Mouse (Mus musculus): ENCODE results near the gene Ankrd55. TPM values are rescaled to one million over a fixed set of nuclear protein-coding genes. Genes with fewer than 3 reads are reported as not detected.

Ankrd55 gene
- 9.9 and 10.0 TPM in 2 replicates for polyA plus RNA-seq (2012; rRNA removed)

GRCm38 (mm10) chr13:112288225-112289178 is at the start of gene Ankrd55:
Ankrd55 (plus strand) TSS chr13:112288451.
- no peaks in the 10 kb centered on the region for H3K27me3 ChIP-seq (ENCODE audit: control insufficient read depth, insufficient read depth, low read length)
- H3K27ac ChIP-seq (ENCODE audit: control insufficient read depth, insufficient read depth, low read depth, low read length) = no peak within 1 kb of the TSS
- TF ChIP-seq CTCF (IDR thresholded peaks at IDR 0.05; ENCODE audit: control insufficient read depth, insufficient read depth, insufficient replicate concordance, low read depth, low read length) (no peak), POLR2A (IDR thresholded peaks at IDR 0.05; ENCODE audit: control insufficient read depth, low read depth, low read length) (no peak)
- H3K4me3 ChIP-seq (ENCODE audit: control insufficient read depth, low read depth, low read length) = no peak within 1 kb of the TSS
- H3K36me3 ChIP-seq (ENCODE audit: control insufficient read depth, insufficient read depth, low read length) = no peaks in the 10 kb centered on the region
- H3K4me1 ChIP-seq (ENCODE audit: control insufficient read depth, insufficient read depth, low read length) = no peaks in the 10 kb centered on the region; the same call in 1 of the 2 replicates

- Histone ChIP-seq H3K4me1 (ENCODE audit: control insufficient read depth, insufficient read depth, low read length) (no peaks in the 10 kb centered on the region), H3K4me3 (ENCODE audit: control insufficient read depth, low read depth, low read length) (no peak overlapping the region), H3K36me3 (ENCODE audit: control insufficient read depth, insufficient read depth, low read length) (no peaks in the 10 kb centered on the region), H3K27ac (ENCODE audit: control insufficient read depth, insufficient read depth, low read depth, low read length) (no peak overlapping the region), H3K27me3 (ENCODE audit: control insufficient read depth, insufficient read depth, low read length) (no peaks in the 10 kb centered on the region)
- TF ChIP-seq POLR2A (IDR thresholded peaks at IDR 0.05; ENCODE audit: control insufficient read depth, low read depth, low read length) = no peak
- no peak for TF ChIP-seq CTCF (IDR thresholded peaks at IDR 0.05; ENCODE audit: control insufficient read depth, insufficient read depth, insufficient replicate concordance, low read depth, low read length)
Measured at GRCm38 (mm10) chr13:112239239-112239638, 49.0 kb upstream of the Ankrd55 start.

GRCm38 (mm10) chr13:112241431-112241830 is 46.8 kb upstream of the Ankrd55 start:
- Histone ChIP-seq H3K27ac (ENCODE audit: control insufficient read depth, insufficient read depth, low read depth, low read length) (no peak overlapping the region), H3K36me3 (ENCODE audit: control insufficient read depth, insufficient read depth, low read length) (no peaks in the 10 kb centered on the region), H3K27me3 (ENCODE audit: control insufficient read depth, insufficient read depth, low read length) (no peaks in the 10 kb centered on the region), H3K4me1 (ENCODE audit: control insufficient read depth, insufficient read depth, low read length) (no peaks in the 10 kb centered on the region), H3K4me3 (ENCODE audit: control insufficient read depth, low read depth, low read length) (no peak overlapping the region)
- no peak for TF ChIP-seq CTCF (IDR thresholded peaks at IDR 0.05; ENCODE audit: control insufficient read depth, insufficient read depth, insufficient replicate concordance, low read depth, low read length)
- TF ChIP-seq POLR2A (IDR thresholded peaks at IDR 0.05; ENCODE audit: control insufficient read depth, low read depth, low read length) = no peak

GRCm38 (mm10) chr13:112245131-112245530 is 43.1 kb upstream of the Ankrd55 start:
- H3K27ac ChIP-seq (ENCODE audit: control insufficient read depth, insufficient read depth, low read depth, low read length) = no peak overlapping the region
- TF ChIP-seq CTCF (IDR thresholded peaks at IDR 0.05; ENCODE audit: control insufficient read depth, insufficient read depth, insufficient replicate concordance, low read depth, low read length) (no peak), POLR2A (IDR thresholded peaks at IDR 0.05; ENCODE audit: control insufficient read depth, low read depth, low read length) (no peak)
- H3K27me3 ChIP-seq (ENCODE audit: control insufficient read depth, insufficient read depth, low read length) = no peaks in the 10 kb centered on the region
- H3K4me3 ChIP-seq (ENCODE audit: control insufficient read depth, low read depth, low read length) = no peak overlapping the region
- no peaks in the 10 kb centered on the region for H3K36me3 ChIP-seq (ENCODE audit: control insufficient read depth, insufficient read depth, low read length)
- no peaks in the 10 kb centered on the region for H3K4me1 ChIP-seq (ENCODE audit: control insufficient read depth, insufficient read depth, low read length)

GRCm38 (mm10) chr13:112251433-112251832 is 36.8 kb upstream of the Ankrd55 start:
- H3K27me3 ChIP-seq (ENCODE audit: control insufficient read depth, insufficient read depth, low read length) = no peaks in the 10 kb centered on the region
- no peak overlapping the region for H3K27ac ChIP-seq (ENCODE audit: control insufficient read depth, insufficient read depth, low read depth, low read length)
- no peak for TF ChIP-seq CTCF (IDR thresholded peaks at IDR 0.05; ENCODE audit: control insufficient read depth, insufficient read depth, insufficient replicate concordance, low read depth, low read length)
- no peak overlapping the region for H3K4me3 ChIP-seq (ENCODE audit: control insufficient read depth, low read depth, low read length)
- H3K4me1 ChIP-seq (ENCODE audit: control insufficient read depth, insufficient read depth, low read length) = peaks cover 2% of the 10 kb centered on the region; the same call in 1 of the 2 replicates
- H3K36me3 ChIP-seq (ENCODE audit: control insufficient read depth, insufficient read depth, low read length) = no peaks in the 10 kb centered on the region

GRCm38 (mm10) chr13:112252012-112252411 is 36.2 kb upstream of the Ankrd55 start:
- Histone ChIP-seq H3K4me3 (ENCODE audit: control insufficient read depth, low read depth, low read length) (no peak overlapping the region), H3K36me3 (ENCODE audit: control insufficient read depth, insufficient read depth, low read length) (no peaks in the 10 kb centered on the region), H3K4me1 (ENCODE audit: control insufficient read depth, insufficient read depth, low read length) (peaks cover 2% of the 10 kb centered on the region; the same call in 1 of the 2 replicates), H3K27ac (ENCODE audit: control insufficient read depth, insufficient read depth, low read depth, low read length) (no peak overlapping the region), H3K27me3 (ENCODE audit: control insufficient read depth, insufficient read depth, low read length) (no peaks in the 10 kb centered on the region)
- TF ChIP-seq CTCF (IDR thresholded peaks at IDR 0.05; ENCODE audit: control insufficient read depth, insufficient read depth, insufficient replicate concordance, low read depth, low read length) (no peak), POLR2A (IDR thresholded peaks at IDR 0.05; ENCODE audit: control insufficient read depth, low read depth, low read length) (no peak)

GRCm38 (mm10) chr13:112252991-112253620 is 35.1 kb upstream of the Ankrd55 start:
- Histone ChIP-seq H3K27me3 (ENCODE audit: control insufficient read depth, insufficient read depth, low read length) (no peaks in the 10 kb centered on the region), H3K27ac (ENCODE audit: control insufficient read depth, insufficient read depth, low read depth, low read length) (no peak overlapping the region), H3K4me1 (ENCODE audit: control insufficient read depth, insufficient read depth, low read length) (peaks cover 2% of the 10 kb centered on the region; the same call in 1 of the 2 replicates), H3K36me3 (ENCODE audit: control insufficient read depth, insufficient read depth, low read length) (no peaks in the 10 kb centered on the region), H3K4me3 (ENCODE audit: control insufficient read depth, low read depth, low read length) (no peak overlapping the region)
- TF ChIP-seq POLR2A (IDR thresholded peaks at IDR 0.05; ENCODE audit: control insufficient read depth, low read depth, low read length) (no peak), CTCF (IDR thresholded peaks at IDR 0.05; ENCODE audit: control insufficient read depth, insufficient read depth, insufficient replicate concordance, low read depth, low read length) (no peak)

Measured in testis, adult 2 months (tissue).